Comparison of ENCODE assay signal across 9 mouse cellular contexts in genomic region chr15:80266281-80266680, GRCm38 (mm10). TPM values are rescaled to one million over a fixed set of nuclear protein-coding genes. Genes with fewer than 3 reads are reported as not detected.
DNase-seq lines count a peak whose midpoint lies in the region; ATAC-seq and TF ChIP-seq lines count a peak whose summit lies in the region.
"Had no signal": no experiment of that assay in that cellular context is flagged by ENCODE, and none has a peak within 500 bp of the region (broad histone marks: within the 10 kb centered on the region; RNA-seq: fewer than 3 reads in every experiment).

No protein-coding gene starts in this region.

- peak; percentile 85 for DNase-seq in adrenal gland, postnatal 14 days
- DNase-seq in embryonic facial prominence, embryonic 11.5 days (ENCODE audit: low spot score): peak; percentile 88
- peak; percentile 81 to 87 for DNase-seq in heart, postnatal 10 days
- peak; percentile 78 to 89 for DNase-seq in layer of hippocampus, postnatal 14 days (ENCODE audit: low spot score in 2 of 2)
- peak; percentile 83 for DNase-seq in mesoderm, embryonic 11.5 days (ENCODE audit: low read depth, low spot score)

- H3K27me3 ChIP-seq in intestine, postnatal 0 days (replicated peaks; ENCODE audit: control insufficient read depth, insufficient read depth, low read length): no peaks in the 10 kb centered on the region
- H3K27me3 ChIP-seq in intestine, embryonic 16.5 days (replicated peaks; ENCODE audit: control insufficient read depth, insufficient read depth, low read length): no peaks in the 10 kb centered on the region
- H3K27me3 ChIP-seq in embryonic facial prominence, embryonic 11.5 days (ENCODE audit: control insufficient read depth, insufficient read depth, low read length): no peaks in the 10 kb centered on the region
- H3K27me3 ChIP-seq in small intestine, adult 2 months (ENCODE audit: control insufficient read depth, insufficient read depth, low read length): no peaks in the 10 kb centered on the region

- ATAC-seq in intestine, postnatal 0 days: no peak
- ATAC-seq in intestine, embryonic 16.5 days: no peak
- ATAC-seq in embryonic facial prominence, embryonic 11.5 days (replicated peaks; ENCODE audit: insufficient number of reproducible peaks, low FRiP score, low TSS enrichment, low read depth): no peak

- no peak overlapping the region for H3K9ac ChIP-seq in intestine, postnatal 0 days (ENCODE audit: low read depth, low read length)
- H3K9ac ChIP-seq in intestine, embryonic 16.5 days (ENCODE audit: low read depth, low read length): no peak overlapping the region
- no peak overlapping the region for H3K9ac ChIP-seq in embryonic facial prominence, embryonic 11.5 days (replicated peaks; ENCODE audit: low read length)

- no peaks in the 10 kb centered on the region for H3K36me3 ChIP-seq in intestine, postnatal 0 days (ENCODE audit: control insufficient read depth, insufficient read depth)
- no peaks in the 10 kb centered on the region for H3K36me3 ChIP-seq in intestine, embryonic 16.5 days (ENCODE audit: control insufficient read depth, insufficient read depth, low read length)
- no peaks in the 10 kb centered on the region for H3K36me3 ChIP-seq in embryonic facial prominence, embryonic 11.5 days (replicated peaks; ENCODE audit: control insufficient read depth, insufficient read depth, low read depth, low read length)
- no peaks in the 10 kb centered on the region for H3K36me3 ChIP-seq in small intestine, adult 2 months (ENCODE audit: control insufficient read depth, insufficient read depth, low read length)

- TF ChIP-seq POLR2A in small intestine, adult 2 months (IDR thresholded peaks at IDR 0.05; ENCODE audit: low read depth, low read length): no peak

- TF ChIP-seq CTCF in intestine, postnatal 0 days (IDR thresholded peaks at IDR 0.05; ENCODE audit: low read depth): peak; percentile 96
- peak; percentile 66; the same call in 1 of the 2 replicates for TF ChIP-seq CTCF in small intestine, adult 2 months (IDR thresholded peaks at IDR 0.05; ENCODE audit: extremely low read depth, insufficient read length, insufficient replicate concordance, low read depth, low read length)

- H3K4me2 ChIP-seq in intestine, postnatal 0 days (replicated peaks; ENCODE audit: low read depth): no peak overlapping the region
- no peak overlapping the region for H3K4me2 ChIP-seq in intestine, embryonic 16.5 days (ENCODE audit: low read depth, low read length)
- no peak overlapping the region for H3K4me2 ChIP-seq in embryonic facial prominence, embryonic 11.5 days (ENCODE audit: low read depth, low read length)

- H3K4me1 ChIP-seq in intestine, postnatal 0 days (replicated peaks; ENCODE audit: control insufficient read depth, insufficient read depth, low read length): no peaks in the 10 kb centered on the region; the same call in 1 of the 2 replicates
- peaks cover 13% of the 10 kb centered on the region for H3K4me1 ChIP-seq in intestine, embryonic 16.5 days (ENCODE audit: control insufficient read depth, insufficient read depth, low read length)
- no peaks in the 10 kb centered on the region for H3K4me1 ChIP-seq in embryonic facial prominence, embryonic 11.5 days (ENCODE audit: control insufficient read depth, insufficient read depth, low read length)
- no peaks in the 10 kb centered on the region; the same call in 1 of the 2 replicates for H3K4me1 ChIP-seq in small intestine, adult 2 months (ENCODE audit: control insufficient read depth, insufficient read depth, insufficient read length, low read length)

- no peaks in the 10 kb centered on the region for H3K9me3 ChIP-seq in intestine, postnatal 0 days (ENCODE audit: control insufficient read depth)
- H3K9me3 ChIP-seq in intestine, embryonic 16.5 days (ENCODE audit: control insufficient read depth, low read length): peaks cover 6% of the 10 kb centered on the region; the same call in 1 of the 2 replicates
- H3K9me3 ChIP-seq in embryonic facial prominence, embryonic 11.5 days (replicated peaks; ENCODE audit: control insufficient read depth, low read length): no peaks in the 10 kb centered on the region; the same call in 1 of the 2 replicates

- WGBS in intestine, postnatal 0 days: 0% methylated on average over 2 of the region's 2 CpGs
- WGBS in intestine, embryonic 16.5 days: 1% methylated on average over 2 of the region's 2 CpGs
- WGBS in embryonic facial prominence, embryonic 11.5 days: 0% methylated on average over 2 of the region's 2 CpGs
- WGBS in small intestine, adult 2 months: 0% methylated on average over 2 of the region's 2 CpGs

- no peak overlapping the region for H3K4me3 ChIP-seq in intestine, postnatal 0 days (ENCODE audit: low read depth, low read length)
- no peak overlapping the region for H3K4me3 ChIP-seq in intestine, embryonic 16.5 days (ENCODE audit: low read length)
- H3K4me3 ChIP-seq in embryonic facial prominence, embryonic 11.5 days (ENCODE audit: low read depth, low read length): no peak overlapping the region
- H3K4me3 ChIP-seq in small intestine, adult 2 months (ENCODE audit: low read depth, low read length): no peak overlapping the region

- intact Hi-C loops in heart, postnatal 10 days (cut with DNase I): loop anchor here (1.0 to 10.0 kb wide), 5 partner anchors 15 to 679 kb away; partner anchors contain the start of gene Adsl

- H3K27ac ChIP-seq in intestine, postnatal 0 days (ENCODE audit: low read depth, low read length): no peak overlapping the region
- H3K27ac ChIP-seq in intestine, embryonic 16.5 days (ENCODE audit: low read length): no peak overlapping the region
- no peak overlapping the region for H3K27ac ChIP-seq in embryonic facial prominence, embryonic 11.5 days (replicated peaks; ENCODE audit: low read depth, low read length)
- no peak overlapping the region for H3K27ac ChIP-seq in small intestine, adult 2 months (ENCODE audit: insufficient read depth, low read depth, low read length)
- H3K27ac ChIP-seq: macrophage had no signal

RNA-seq across cellular contexts. Expression of gene Rps19bp1, which starts 2.2 kb away (rescaled TPM):
- 48.4 and 49.3 TPM in 2 replicates for polyA plus RNA-seq in intestine, postnatal 0 days (2015; fragmentation: Nextera tagmentation; extraction: Ambion mirVana)
- 43.0 and 47.8 TPM in 2 replicates for polyA plus RNA-seq in intestine, embryonic 16.5 days (2015; fragmentation: Nextera tagmentation; extraction: Ambion mirVana)
- total RNA-seq in adrenal gland, postnatal 14 days (2021): 34.7 and 35.1 TPM in 2 replicates
- 81.3 and 83.1 TPM in 2 replicates for polyA plus RNA-seq in embryonic facial prominence, embryonic 11.5 days (2014; fragmentation: Nextera tagmentation; extraction: Ambion mirVana)
- total RNA-seq in heart, postnatal 10 days (2021): 10 to 100 TPM; 20.0 to 24.6 TPM
- total RNA-seq in layer of hippocampus, postnatal 14 days (2021): 10 to 100 TPM; 32.0 to 33.0 TPM
- 19.1 and 19.3 TPM in 2 replicates for polyA plus RNA-seq in small intestine, adult 2 months (2012; rRNA removed)

RNA-seq across cellular contexts. Expression of gene Atf4, which starts 11.3 kb away (rescaled TPM):
- polyA plus RNA-seq in intestine, postnatal 0 days (2015; fragmentation: Nextera tagmentation; extraction: Ambion mirVana): 95.2 and 106 TPM in 2 replicates
- 141 and 160 TPM in 2 replicates for polyA plus RNA-seq in intestine, embryonic 16.5 days (2015; fragmentation: Nextera tagmentation; extraction: Ambion mirVana)
- 195 TPM in 2 replicates for total RNA-seq in adrenal gland, postnatal 14 days (2021)
- polyA plus RNA-seq in embryonic facial prominence, embryonic 11.5 days (2014; fragmentation: Nextera tagmentation; extraction: Ambion mirVana): 120 and 123 TPM in 2 replicates
- total RNA-seq in heart, postnatal 10 days (2021): 100 to 1,000 TPM in 1 of 2 experiments, 10 to 100 TPM in 1; 96.4 to 105 TPM
- 10 to 100 TPM; 96.2 to 96.4 TPM for total RNA-seq in layer of hippocampus, postnatal 14 days (2021)
- 127 and 274 TPM in 2 replicates for polyA plus RNA-seq in small intestine, adult 2 months (2012; rRNA removed)

RNA-seq across cellular contexts. Expression of gene Cacna1i, which starts 20.8 kb away (rescaled TPM):
- polyA plus RNA-seq in intestine, postnatal 0 days (2015; fragmentation: Nextera tagmentation; extraction: Ambion mirVana): 0.03 TPM in 1 of 2 replicates, not detected in the other
- polyA plus RNA-seq in intestine, embryonic 16.5 days (2015; fragmentation: Nextera tagmentation; extraction: Ambion mirVana): 0.05 TPM in 1 of 2 replicates, not detected in the other
- 0.63 and 0.83 TPM in 2 replicates for total RNA-seq in adrenal gland, postnatal 14 days (2021)
- polyA plus RNA-seq in embryonic facial prominence, embryonic 11.5 days (2014; fragmentation: Nextera tagmentation; extraction: Ambion mirVana): 0.11 TPM in 1 of 2 replicates, not detected in the other
- total RNA-seq in heart, postnatal 10 days (2021): under 1 TPM in 1 of 2 experiments, not detected in 1; 0.05 TPM
- 10 to 100 TPM; 40.5 to 45.5 TPM for total RNA-seq in layer of hippocampus, postnatal 14 days (2021)
- polyA plus RNA-seq in small intestine, adult 2 months (2012; rRNA removed): 0.46 and 0.85 TPM in 2 replicates
- polyA plus RNA-seq: macrophage had no signal

RNA-seq across cellular contexts. Expression of gene AC140267.1, which starts 30.6 kb away (rescaled TPM):
- not detected in 2 replicates for polyA plus RNA-seq in intestine, postnatal 0 days (2015; fragmentation: Nextera tagmentation; extraction: Ambion mirVana)
- 4.1 TPM in 1 of 2 replicates, not detected in the other for polyA plus RNA-seq in intestine, embryonic 16.5 days (2015; fragmentation: Nextera tagmentation; extraction: Ambion mirVana)
- 7.2 and 15.4 TPM in 2 replicates for total RNA-seq in adrenal gland, postnatal 14 days (2021)
- polyA plus RNA-seq in embryonic facial prominence, embryonic 11.5 days (2014; fragmentation: Nextera tagmentation; extraction: Ambion mirVana): not detected in 2 replicates
- 10 to 100 TPM; 22.0 to 31.2 TPM for total RNA-seq in heart, postnatal 10 days (2021)
- 10 to 100 TPM; 11.0 to 22.8 TPM for total RNA-seq in layer of hippocampus, postnatal 14 days (2021)
- not detected in 2 replicates for polyA plus RNA-seq in small intestine, adult 2 months (2012; rRNA removed)
- polyA plus RNA-seq: macrophage had no signal

RNA-seq across cellular contexts. Expression of gene Mief1, which starts 32.5 kb away (rescaled TPM):
- polyA plus RNA-seq in intestine, postnatal 0 days (2015; fragmentation: Nextera tagmentation; extraction: Ambion mirVana): 12.0 and 14.2 TPM in 2 replicates
- 26.0 and 29.1 TPM in 2 replicates for polyA plus RNA-seq in intestine, embryonic 16.5 days (2015; fragmentation: Nextera tagmentation; extraction: Ambion mirVana)
- 42.3 and 48.6 TPM in 2 replicates for total RNA-seq in adrenal gland, postnatal 14 days (2021)
- 35.7 and 36.7 TPM in 2 replicates for polyA plus RNA-seq in embryonic facial prominence, embryonic 11.5 days (2014; fragmentation: Nextera tagmentation; extraction: Ambion mirVana)
- total RNA-seq in heart, postnatal 10 days (2021): 10 to 100 TPM; 33.2 to 37.6 TPM
- total RNA-seq in layer of hippocampus, postnatal 14 days (2021): 10 to 100 TPM; 35.4 to 36.2 TPM
- polyA plus RNA-seq in small intestine, adult 2 months (2012; rRNA removed): 9.4 and 16.7 TPM in 2 replicates
